Mouse (Mus musculus) embryo, embryonic 11 days (tissue): ENCODE measurements at regions not wholly inside any gene's neighbourhood (a gene's known extent, or its start where the extent isn't known, plus 50 kb on each side); places are given as distances from the start of the nearest gene placed in this dataset.

Experiments used
- DNase-seq: peaks from one replicate; pipeline ENCODE4 v3.0.0-alpha.2; 2015

- DNase-seq = no peak
Measured at GRCm38 (mm10) chr6:143287322-143287721, 120.3 kb downstream of the Etnk1 start.

GRCm38 (mm10) chr6:143288491-143289130, 121.6 kb downstream of the Etnk1 start:
- DNase-seq = no peak

- no peak for DNase-seq
Measured at GRCm38 (mm10) chr6:143293648-143294047, 126.6 kb downstream of the Etnk1 start.

GRCm38 (mm10) chr6:143298391-143298790, 131.4 kb downstream of the Etnk1 start:
- DNase-seq = no peak

- no peak for DNase-seq
Measured at GRCm38 (mm10) chr6:143301414-143301813, 134.4 kb downstream of the Etnk1 start.

- no peak for DNase-seq
Measured at GRCm38 (mm10) chr6:143307327-143307726, 140.3 kb downstream of the Etnk1 start.

- no peak for DNase-seq
Measured at GRCm38 (mm10) chr6:143315859-143316258, 148.8 kb downstream of the Etnk1 start.

- DNase-seq = peak; percentile 57
Measured at GRCm38 (mm10) chr6:143320426-143320825, 153.4 kb downstream of the Etnk1 start.

- DNase-seq = peak; percentile 70
Measured at GRCm38 (mm10) chr6:143324636-143325035, 157.6 kb downstream of the Etnk1 start.

GRCm38 (mm10) chr6:143326956-143327722, 160.1 kb downstream of the Etnk1 start:
- no peak for DNase-seq

- DNase-seq = no peak
Measured at GRCm38 (mm10) chr6:143327788-143328187, 160.8 kb downstream of the Etnk1 start.

GRCm38 (mm10) chr6:143328202-143328601, 161.2 kb downstream of the Etnk1 start:
- no peak for DNase-seq

- DNase-seq = no peak
Measured at GRCm38 (mm10) chr6:143329096-143329495, 162.1 kb downstream of the Etnk1 start.

- no peak for DNase-seq
Measured at GRCm38 (mm10) chr6:143333493-143333892, 166.5 kb downstream of the Etnk1 start.

GRCm38 (mm10) chr6:143336574-143336973, 169.6 kb downstream of the Etnk1 start:
- DNase-seq = no peak

GRCm38 (mm10) chr6:143349000-143349399, 182.0 kb downstream of the Etnk1 start:
- no peak for DNase-seq

- DNase-seq = peak; percentile 28
Measured at GRCm38 (mm10) chr6:143359320-143360032, 192.5 kb downstream of the Etnk1 start.

GRCm38 (mm10) chr6:143361149-143361725, 194.2 kb downstream of the Etnk1 start:
- DNase-seq = no peak

- no peak for DNase-seq
Measured at GRCm38 (mm10) chr6:143361963-143362362, 194.9 kb downstream of the Etnk1 start.

GRCm38 (mm10) chr6:143365840-143366239, 198.8 kb downstream of the Etnk1 start:
- no peak for DNase-seq

- no peak for DNase-seq
Measured at GRCm38 (mm10) chr6:143367804-143368203, 200.8 kb downstream of the Etnk1 start.

GRCm38 (mm10) chr6:143368646-143369045, 201.6 kb downstream of the Etnk1 start:
- DNase-seq = no peak

GRCm38 (mm10) chr6:143372487-143372886, 205.5 kb downstream of the Etnk1 start:
- no peak for DNase-seq
